Mouse (Mus musculus) lung, postnatal 0 days (tissue): ENCODE data around the gene Gm49333.

Source experiments
- CTCF ChIP-seq: IDR thresholded peaks from 2 replicates; pipeline ENCODE4 v1.5.1; 2016; ENCODE audit warnings: antibody characterized with exemption, mild to moderate bottlenecking
- EP300 ChIP-seq: IDR thresholded peaks from 2 replicates; pipeline ENCODE4 v1.6.1; 2016; ENCODE audit warnings: antibody characterized with exemption, mild to moderate bottlenecking, control low read depth

DNA sequence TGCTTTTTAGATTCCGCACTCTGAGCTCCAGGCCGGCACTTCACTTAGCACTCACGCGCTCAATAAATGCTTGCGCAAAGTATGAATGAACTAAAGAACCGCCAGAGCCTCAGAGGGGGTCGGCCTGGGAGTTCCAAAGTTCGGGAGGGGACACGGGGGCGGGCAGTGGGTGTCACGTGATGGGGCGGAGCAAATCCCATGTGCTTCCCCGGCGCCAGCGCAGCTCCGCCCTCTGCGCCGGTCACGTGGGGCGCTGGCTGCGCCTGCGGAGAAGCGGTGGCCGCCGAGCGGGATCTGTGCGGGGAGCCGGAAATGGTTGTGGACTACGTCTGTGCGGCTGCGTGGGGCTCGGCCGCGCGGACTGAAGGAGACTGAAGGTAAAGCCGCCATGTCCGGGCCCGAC lies 61.1 kb downstream of the Gm49333 start:
- TF ChIP-seq CTCF: no peak
- 0 out of 2 replicates have a peak, but pooled peaks have one; percentile 14 for TF ChIP-seq EP300
